Mouse (Mus musculus): ENCODE measurements at regions not wholly inside any gene's neighbourhood (a gene's known extent, or its start where the extent isn't known, plus 50 kb on each side); places are given as distances from the start of the nearest gene placed in this dataset.

- DNase-seq, result no peak
These were observed 116.7 kb upstream of the Ptpn1 start for GRCm38 (mm10) chr2:167815123-167815522.

DNA sequence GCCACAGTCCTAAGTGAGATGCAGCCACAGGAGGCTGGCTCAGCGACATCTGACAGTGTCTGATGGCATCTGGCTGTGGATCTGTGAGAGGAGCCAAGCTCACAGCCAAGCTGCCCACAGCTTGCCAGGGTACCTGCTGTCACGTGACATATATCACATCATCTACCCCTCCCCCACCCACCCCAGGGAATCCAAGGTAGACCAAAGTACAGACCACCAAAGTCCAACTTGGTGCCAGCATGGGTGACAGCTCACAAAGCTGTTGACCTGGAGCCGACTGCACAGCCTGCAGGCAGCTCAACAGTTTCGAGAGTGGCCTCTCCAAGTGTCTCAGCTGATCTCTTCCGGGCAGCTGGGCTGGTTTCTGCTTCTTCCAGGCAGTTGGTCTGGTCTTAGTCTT, 119.6 kb upstream of the Tmem189 start:
- no peak for DNase-seq

- DNase-seq, result no peak
These were observed 116.1 kb upstream of the Tmem189 start for GRCm38 (mm10) chr2:167805629-167806304.

DNA sequence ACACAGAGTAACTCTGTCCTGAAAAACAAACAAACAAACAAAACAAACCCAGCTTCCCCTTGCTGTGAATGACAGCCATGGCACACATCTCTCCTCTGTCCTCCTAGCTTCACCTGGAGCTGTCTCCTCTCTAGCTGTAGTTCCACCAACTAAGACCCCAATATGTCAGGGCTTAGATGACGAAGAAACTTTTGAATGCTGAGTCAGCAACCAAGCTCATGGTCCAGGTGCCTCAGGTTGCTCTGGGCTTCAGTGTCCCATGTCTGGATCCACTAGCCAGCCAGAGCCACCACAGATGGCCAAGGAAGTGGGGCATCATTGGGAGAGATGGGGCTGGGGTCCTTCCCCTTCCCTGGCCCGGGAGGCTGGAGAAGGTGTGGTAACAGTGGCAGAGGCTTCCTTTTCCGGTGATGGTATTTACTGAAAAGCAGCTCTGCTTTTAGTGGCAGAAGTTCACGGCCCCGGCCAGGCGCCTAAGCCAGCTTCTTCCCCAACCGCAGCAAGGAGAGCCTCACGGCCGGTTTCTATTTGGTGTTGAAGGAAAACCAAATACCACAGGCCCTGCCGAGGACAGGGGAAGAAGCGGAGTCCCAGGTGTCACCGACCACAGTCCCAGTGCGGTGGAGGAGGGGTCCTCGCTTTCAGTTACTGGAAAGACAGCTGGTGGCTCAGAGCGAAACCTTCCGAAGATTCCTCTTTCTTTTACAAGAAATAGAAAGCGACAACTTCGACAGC, 115.0 kb upstream of the Tmem189 start:
- DNase-seq, result no peak

- DNase-seq, result no peak
These were observed 112.9 kb upstream of the Tmem189 start for GRCm38 (mm10) chr2:167802494-167802893.

- DNase-seq, result no peak
These were observed 111.8 kb upstream of the Tmem189 start for GRCm38 (mm10) chr2:167801389-167801788.

DNA sequence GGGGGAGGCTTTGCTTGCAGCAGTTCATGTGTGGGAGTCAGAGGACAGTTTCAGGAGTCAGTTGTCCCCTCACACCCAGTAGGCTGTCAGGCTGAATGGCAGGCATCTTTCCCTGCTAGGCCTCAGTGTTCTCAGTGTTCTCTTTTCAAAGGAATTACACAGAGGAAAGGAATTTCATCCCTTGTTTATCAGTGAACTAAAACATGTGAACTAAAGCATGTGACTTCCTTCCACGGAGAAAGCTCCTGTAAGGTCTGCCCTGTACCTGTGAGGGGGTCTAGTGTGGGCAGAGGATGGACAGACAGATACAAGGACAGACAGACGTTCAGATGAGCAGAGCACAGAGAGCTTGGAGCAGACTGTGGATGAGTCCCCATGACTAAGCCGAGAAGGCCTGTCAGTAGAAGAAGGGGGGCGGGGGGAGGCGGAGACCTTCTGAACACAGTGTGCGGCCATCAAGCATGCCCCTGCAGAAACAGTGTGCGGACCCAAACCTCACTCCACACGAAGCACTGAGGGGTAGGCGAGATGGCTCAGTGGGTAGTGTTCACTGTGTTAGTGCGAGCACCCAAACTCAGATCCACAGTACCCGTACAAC, 111.1 kb upstream of the Tmem189 start:
- DNase-seq, result no peak

DNA sequence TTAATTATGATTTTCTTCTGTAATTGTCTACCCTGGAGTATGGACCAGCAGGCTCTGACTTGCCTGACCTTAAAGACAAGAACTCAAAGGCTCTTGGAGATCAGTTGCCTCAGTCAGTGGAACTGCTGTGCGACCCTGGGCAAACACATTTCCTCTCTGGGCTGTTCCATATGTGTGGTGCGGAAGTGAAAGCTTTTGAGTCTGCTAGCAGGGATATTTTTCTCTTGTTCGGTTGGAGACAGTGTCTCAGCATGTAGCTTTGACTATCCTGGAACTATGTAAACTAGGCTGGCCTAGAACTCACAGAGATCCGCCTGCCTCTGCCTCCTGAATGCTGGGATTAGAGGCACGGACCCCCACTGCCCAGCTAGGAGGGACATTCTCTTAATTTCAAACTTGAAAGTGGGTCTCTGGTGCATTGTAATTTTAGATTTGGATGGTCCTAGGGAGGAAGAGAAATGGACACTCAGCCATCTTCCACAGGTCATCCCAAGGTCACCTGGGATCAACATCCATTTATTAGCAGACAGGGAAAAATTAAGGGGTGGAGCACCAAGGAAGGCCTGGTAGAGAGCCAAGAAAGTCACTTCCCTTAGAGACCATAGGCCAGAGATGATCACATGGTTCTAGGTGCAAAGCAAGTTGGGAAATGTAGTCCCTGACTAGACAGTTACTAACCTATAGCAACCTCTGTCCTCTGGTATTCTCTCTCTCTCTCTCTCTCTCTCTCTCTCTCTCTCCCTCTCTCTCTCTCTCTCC, 110.2 kb upstream of the Tmem189 start:
- no peak for DNase-seq

DNA sequence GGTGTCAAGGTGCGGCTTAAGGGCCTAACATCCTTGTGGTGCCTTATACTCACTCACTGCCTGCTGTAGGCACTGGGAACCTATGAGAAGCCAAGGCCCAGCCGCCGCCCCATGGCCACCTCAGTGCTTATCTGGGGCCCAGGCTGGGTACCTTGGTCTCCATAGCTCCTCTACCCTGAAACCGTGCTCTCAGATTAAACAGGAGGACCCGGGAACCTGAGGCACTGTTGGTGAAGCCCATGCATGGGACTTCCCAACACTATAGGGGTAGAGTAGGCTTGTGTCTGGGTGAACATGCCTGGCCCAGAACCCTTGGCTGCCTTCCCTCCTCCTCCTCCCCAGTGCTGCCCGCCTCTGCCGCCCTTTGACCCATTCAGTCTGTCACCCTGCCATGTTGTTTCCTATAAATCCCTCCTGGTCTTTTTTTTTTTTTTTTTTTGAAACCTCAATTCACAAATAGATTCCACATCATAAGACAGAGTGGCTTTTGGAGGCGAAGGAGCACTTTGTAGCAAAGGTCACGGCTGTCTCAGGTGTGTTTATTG, 109.4 kb upstream of the Tmem189 start:
- no peak for DNase-seq

- no peak for DNase-seq
These were observed 108.6 kb upstream of the Tmem189 start for GRCm38 (mm10) chr2:167798076-167798782.

DNA sequence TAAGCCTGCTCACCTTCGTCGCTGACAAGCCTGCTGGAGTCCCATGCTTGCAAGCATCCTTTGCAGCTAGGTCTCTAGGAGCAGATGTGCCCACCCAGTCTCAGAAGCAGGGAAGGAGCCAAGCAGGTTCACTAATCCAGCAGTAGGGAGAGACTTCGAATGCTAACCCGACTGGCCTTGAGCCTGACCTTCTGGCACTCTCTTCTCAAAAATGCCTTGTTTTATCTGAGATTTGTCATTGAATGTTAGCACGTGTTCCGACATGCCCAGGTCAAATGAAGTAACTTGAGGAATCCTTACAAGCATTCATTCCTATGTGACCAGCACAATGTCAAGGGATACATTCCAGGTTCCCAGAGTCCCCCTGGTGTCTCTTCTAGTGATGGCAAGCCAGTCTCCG, 105.9 kb upstream of the Tmem189 start:
- DNase-seq, result no peak

GRCm38 (mm10) chr2:167793916-167794315, 104.3 kb upstream of the Tmem189 start:
- DNase-seq, result no peak

DNA sequence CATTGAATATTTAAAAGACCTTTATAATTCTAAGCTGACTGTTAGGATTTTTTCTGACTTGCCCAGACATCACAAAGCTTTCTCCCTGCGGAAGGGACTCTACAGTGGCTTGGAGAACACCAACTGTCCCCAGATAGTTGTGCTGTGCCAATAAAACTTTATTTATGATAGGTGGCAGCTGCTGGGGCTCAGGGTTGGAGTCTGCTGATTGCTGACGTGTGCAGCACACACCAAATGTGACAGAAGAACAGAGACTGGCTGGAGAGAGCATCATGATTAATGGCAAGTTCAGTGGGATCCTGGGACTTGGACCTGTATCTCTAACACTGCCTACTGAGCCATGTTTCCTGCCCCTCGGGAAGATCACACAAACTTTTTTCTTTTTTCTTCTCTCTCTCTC, 103.1 kb upstream of the Tmem189 start:
- no peak for DNase-seq

DNA sequence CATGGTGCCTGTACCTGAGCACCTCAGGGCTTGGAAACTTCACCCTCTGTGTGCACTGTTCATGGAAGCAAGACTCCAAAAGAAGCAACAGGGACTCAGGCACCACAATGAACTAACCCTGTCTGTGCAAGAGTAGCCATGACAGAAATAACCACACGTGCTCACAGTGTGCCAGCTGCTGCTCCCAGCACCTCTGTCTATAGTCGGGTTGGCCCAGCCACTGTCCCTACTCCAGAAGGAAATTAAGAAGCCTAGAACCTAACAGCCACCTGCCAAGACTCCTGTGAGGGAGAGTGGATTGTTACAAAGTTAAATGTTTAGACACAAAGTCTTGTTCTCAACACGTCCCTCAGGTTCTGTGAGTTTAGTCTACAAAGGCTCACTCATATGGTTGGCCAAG, 102.7 kb upstream of the Tmem189 start:
- no peak for DNase-seq

- no peak for DNase-seq
These were observed 99.9 kb upstream of the Tmem189 start for GRCm38 (mm10) chr2:167789471-167789923.

GRCm38 (mm10) chr2:167786951-167787350, 97.3 kb upstream of the Tmem189 start:
- DNase-seq, result no peak

DNA sequence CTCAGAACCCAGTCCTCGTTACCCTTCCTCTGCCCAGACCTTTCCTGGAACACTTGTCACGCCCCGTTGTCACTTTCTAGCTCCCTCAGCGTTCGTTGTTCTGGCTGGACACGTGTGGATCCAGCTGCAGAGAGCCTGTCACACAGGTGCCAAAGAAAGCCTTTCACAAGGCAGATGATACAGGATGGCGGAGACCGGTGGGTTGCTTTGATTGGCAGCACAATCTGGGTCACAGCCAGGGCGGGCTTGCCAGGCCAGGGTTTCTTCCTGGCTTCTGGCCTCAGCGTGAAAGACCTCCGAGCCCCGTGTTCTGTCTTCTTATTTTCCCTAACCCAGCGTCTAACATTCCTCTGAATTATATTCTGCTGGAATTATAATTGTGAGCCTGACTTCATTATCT, 94.7 kb upstream of the Tmem189 start:
- DNase-seq, result no peak

DNA sequence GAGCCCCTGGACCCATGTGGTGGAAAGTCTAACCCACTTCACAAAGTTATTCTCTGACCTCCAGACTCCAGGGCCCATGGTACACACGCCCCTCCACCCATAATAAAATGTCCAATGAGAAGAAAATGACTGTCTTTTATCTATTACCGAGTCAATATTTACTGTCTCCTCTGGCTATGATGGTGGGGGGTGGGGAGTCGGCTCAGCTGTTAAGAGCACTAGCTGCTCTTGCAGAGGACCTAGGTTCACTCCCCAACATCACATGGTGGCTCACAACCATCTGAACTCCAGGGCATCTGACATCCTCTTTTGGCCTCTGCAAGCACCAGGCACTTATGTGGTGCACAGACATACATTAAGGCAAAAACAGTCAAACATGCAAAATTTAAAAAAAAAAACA, 93.8 kb upstream of the Tmem189 start:
- no peak for DNase-seq

GRCm38 (mm10) chr2:167782231-167782999, 92.8 kb upstream of the Tmem189 start:
- no peak for DNase-seq

DNA sequence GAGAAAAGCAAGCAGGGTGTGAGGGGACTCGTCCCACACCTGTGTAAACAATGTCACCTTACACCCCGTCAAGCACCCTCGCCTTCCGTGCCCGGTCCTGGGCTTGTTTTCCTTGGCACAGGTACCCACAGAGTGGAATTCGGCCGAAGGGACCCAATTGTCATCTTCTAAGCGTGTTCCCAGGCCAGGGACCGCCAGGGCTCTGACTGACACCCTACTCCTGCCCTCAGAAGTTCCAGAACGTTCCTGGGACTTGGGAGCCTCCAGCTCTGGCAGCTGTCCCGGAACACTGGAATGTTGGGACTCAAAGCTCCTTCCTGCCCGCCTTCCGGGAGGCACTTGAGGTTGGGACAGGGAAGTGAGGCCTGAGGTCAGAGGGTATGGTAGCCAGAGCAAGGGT, 91.9 kb upstream of the Tmem189 start:
- no peak for DNase-seq

- no peak for DNase-seq
These were observed 89.1 kb upstream of the Tmem189 start for GRCm38 (mm10) chr2:167778691-167779090.

DNA sequence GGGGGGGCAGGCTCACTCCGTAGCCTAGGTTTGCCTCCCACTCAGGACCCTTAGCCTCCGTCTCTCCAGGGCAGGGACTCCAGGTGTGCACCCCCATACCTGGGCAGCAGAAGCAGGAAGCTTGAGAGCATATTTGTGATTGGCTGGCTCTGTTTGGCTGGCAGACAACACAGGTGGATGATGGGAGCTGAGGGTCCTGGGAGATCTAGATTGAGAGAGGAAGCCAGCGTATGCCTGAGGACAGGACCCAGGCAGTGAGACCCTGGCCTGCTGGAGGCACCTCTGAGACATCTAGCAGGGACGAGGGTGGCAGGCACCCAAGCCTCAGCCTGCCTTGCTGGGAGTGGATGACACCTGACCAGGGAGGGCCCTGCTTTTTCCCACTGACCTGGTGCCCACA, 88.6 kb upstream of the Tmem189 start:
- no peak for DNase-seq
